Mouse (Mus musculus): ENCODE measurements at regions not wholly inside any gene's neighbourhood (a gene's known extent, or its start where the extent isn't known, plus 50 kb on each side); places are given as distances from the start of the nearest gene placed in this dataset.

GRCm38 (mm10) chr12:43843907-43844537, 366.1 kb downstream of the Dnajb9 start:
- DNase-seq: no peak

- DNase-seq: no peak
Measured at GRCm38 (mm10) chr12:43831976-43832375, 378.1 kb downstream of the Dnajb9 start.

GRCm38 (mm10) chr12:43828641-43829040, 381.5 kb downstream of the Dnajb9 start:
- no peak for DNase-seq

- no peak for DNase-seq
Measured at GRCm38 (mm10) chr12:43827901-43828300, 382.2 kb downstream of the Dnajb9 start.

GRCm38 (mm10) chr12:43827296-43827695, 382.8 kb downstream of the Dnajb9 start:
- no peak for DNase-seq

- DNase-seq: no peak
Measured at GRCm38 (mm10) chr12:43813559-43813958, 396.6 kb downstream of the Dnajb9 start.

GRCm38 (mm10) chr12:43772766-43773165, 437.4 kb downstream of the Dnajb9 start:
- no peak for DNase-seq

- peak; percentile 9 for DNase-seq
Measured at GRCm38 (mm10) chr12:43762151-43762550, 448.0 kb downstream of the Dnajb9 start.
